Mouse (Mus musculus) embryo, embryonic 10.5 days (tissue): ENCODE measurements around the gene Olfr193.
"Not testable (repeated sequence)": the region's sequence is repeated elsewhere in the genome, so short reads cannot be mapped to it uniquely, and the experiment has no call there.

Experiments used
- DNase-seq: peaks from one replicate; pipeline ENCODE4 v3.0.0-alpha.2; 2015; ENCODE audit warnings: low spot score

Olfr193 gene

GRCm38 (mm10) chr16:59111781-59112180 lies at the start of gene Olfr193:
Gene Olfr193 (minus strand): TSS chr16:59111881.
- no peak for DNase-seq

- DNase-seq, result no peak
Measured at GRCm38 (mm10) chr16:59151996-59152395, 40.3 kb upstream of the Olfr193 start.

GRCm38 (mm10) chr16:59146746-59147145 lies 35.1 kb upstream of the Olfr193 start, which contains the start of gene Olfr195:
Gene Olfr195 (plus strand): TSS chr16:59147046.
- DNase-seq, result no peak

GRCm38 (mm10) chr16:59141105-59141504 lies 29.4 kb upstream of the Olfr193 start:
- no peak for DNase-seq

- DNase-seq, result no peak
Measured at GRCm38 (mm10) chr16:59130740-59131139, 19.1 kb upstream of the Olfr193 start.

- DNase-seq, result no peak
Measured at GRCm38 (mm10) chr16:59120969-59121368, 9.3 kb upstream of the Olfr193 start, which contains the start of gene Olfr194. Gene Olfr194 (minus strand): TSS chr16:59121069.

GRCm38 (mm10) chr16:59108522-59108921 lies 3.2 kb downstream of the Olfr193 start:
- not testable (repeated sequence) for DNase-seq

- DNase-seq, result no peak
Measured at GRCm38 (mm10) chr16:59105312-59105711, 6.4 kb downstream of the Olfr193 start.

- not testable (repeated sequence) for DNase-seq
Measured at GRCm38 (mm10) chr16:59089722-59090121, 22.0 kb downstream of the Olfr193 start, which contains the start of gene Olfr191. Gene Olfr191 (minus strand): TSS chr16:59089822.

GRCm38 (mm10) chr16:59081113-59081512 lies 30.6 kb downstream of the Olfr193 start:
- DNase-seq, result not testable (repeated sequence)

- no peak for DNase-seq
Measured at GRCm38 (mm10) chr16:59077905-59078304, 33.8 kb downstream of the Olfr193 start, which contains the start of gene Olfr190. Gene Olfr190 (minus strand): TSS chr16:59078005.

- DNase-seq, result no peak
Measured at GRCm38 (mm10) chr16:59073520-59073919, 38.2 kb downstream of the Olfr193 start.

- no peak for DNase-seq
Measured at GRCm38 (mm10) chr16:59071755-59072154, 39.9 kb downstream of the Olfr193 start.

GRCm38 (mm10) chr16:59062411-59062810 lies 49.3 kb downstream of the Olfr193 start:
- not testable (repeated sequence) for DNase-seq
